Mouse (Mus musculus) right cerebral cortex, postnatal 4 days (tissue): ENCODE data around the gene Per1.

Source experiments
- DNase-seq: peaks from one replicate; pipeline ENCODE4 v3.0.0-alpha.2; 2022

Gene Per1

DNA sequence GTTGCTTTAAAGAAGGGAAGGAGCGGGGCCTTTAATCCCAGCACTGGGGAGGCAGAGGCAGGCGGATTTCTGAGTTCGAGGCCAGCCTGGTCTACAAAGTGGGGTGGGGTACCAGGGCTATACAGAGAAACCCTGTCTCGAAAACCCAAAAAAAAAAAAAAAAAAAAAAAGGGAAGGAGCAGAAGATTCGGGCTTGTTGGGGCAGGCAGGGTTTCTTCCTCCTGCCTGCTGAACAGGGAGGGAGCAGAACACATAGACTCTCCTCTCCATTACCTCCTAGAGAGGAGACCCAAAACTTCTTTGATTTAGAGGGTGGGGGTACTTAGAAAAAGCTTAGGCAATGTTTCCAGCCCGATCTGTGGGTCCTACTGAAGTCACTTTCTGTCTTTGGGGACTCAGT lies 40.3 kb downstream of the Per1 start:
- no peak for DNase-seq

DNA sequence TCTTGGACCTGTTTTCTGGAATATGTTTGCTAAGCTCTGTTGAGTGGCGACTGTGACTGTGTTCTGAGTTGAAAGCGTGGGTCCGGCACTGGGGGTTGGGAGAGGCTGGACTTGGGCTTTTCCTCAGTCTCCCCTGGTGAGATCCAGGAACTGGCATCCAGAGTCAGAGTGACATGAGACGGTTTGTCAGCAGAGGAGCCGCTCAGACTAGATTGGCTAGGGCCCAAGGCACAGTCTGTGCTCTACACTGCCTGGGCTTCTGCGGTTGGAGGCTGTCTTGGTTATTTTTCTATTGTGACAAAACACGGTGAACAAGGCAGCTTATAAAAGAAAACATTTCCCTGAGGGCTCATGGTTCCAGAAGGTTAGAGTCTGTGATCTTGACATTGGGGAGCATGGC lies 52.5 kb downstream of the Per1 start:
- no peak for DNase-seq

DNA sequence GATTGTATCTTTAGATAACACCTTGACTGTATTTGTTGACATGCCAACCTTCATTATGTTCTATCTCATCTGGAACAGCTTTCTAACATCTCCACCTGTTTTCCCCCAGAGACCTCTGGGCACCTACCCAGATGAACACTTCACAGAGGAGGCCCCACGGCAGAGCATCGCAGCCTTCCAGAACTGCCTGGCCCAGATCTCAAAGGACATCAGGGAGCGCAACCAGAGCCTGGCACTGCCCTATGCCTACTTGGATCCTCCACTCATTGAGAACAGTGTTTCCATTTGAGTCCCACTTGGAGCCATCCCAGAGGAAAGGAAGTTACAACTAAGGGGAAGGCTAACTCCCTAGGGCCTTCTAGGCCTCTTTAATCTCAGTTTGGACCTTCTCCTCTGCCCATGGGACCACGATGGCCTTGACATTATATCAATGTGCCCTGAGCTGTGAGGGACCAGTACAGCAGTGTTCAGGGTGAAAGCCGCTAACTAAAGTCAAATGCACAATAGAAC lies 53.5 kb downstream of the Per1 start:
- DNase-seq, result no peak

DNA sequence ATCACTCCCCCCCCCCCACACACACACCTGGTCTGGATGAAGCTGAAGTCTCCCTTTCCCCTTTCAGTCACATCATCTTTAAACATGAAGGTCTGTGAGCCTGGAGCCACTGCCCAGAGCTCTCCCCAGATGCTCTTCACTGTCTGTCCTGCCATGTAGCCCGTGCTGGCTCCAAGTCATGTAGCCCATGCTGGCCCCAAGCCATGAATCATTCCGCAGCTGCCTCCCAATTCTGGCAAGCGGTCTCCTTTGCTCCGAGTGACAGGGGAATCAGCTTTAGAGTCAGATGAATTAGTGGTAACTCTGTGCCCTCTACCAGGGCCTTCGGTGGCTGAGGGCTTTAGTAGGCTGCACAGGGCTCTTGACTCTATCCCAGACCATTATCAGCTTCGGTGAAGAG lies 54.7 kb downstream of the Per1 start:
- peak; percentile 29 for DNase-seq

DNA sequence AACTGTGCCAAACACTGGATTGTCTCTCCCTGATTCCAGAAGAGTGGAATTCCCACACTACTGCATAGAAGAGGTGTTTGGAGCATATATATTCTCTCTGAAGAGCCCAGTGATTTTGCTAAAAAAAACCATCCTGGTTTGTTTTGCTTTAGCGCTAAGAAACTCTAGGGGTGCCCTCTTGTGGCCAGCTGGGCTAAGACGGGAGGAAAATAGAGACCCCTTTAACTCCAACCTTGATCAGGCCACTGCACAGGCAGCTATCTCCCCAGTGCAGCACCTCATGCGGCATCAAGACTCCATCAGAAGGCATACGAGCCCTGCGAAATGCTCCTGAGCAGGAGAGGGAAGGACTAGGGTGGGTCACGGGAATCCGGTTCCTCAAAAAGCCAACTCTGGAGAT lies 55.4 kb downstream of the Per1 start:
- DNase-seq, result peak; percentile 80

DNA sequence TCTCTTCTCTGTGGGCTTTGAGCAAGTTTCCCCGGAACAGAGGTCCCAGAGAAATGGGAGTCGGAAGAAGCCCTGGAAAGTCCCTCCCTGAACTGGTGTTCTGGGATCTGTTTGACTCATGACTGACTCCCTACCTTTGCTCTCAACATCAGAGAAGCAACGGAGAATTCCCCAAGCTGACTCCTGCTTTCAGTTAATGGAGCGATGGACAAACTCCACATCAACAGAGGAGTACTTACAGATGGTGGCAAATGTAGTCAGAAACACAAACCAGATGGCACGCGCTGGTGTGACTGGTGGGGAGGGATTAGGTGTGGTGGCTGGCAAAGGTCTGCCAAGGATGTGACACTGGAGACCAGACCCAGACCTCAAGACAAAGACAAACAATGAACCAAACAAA lies 56.0 kb downstream of the Per1 start:
- DNase-seq, result no peak

DNA sequence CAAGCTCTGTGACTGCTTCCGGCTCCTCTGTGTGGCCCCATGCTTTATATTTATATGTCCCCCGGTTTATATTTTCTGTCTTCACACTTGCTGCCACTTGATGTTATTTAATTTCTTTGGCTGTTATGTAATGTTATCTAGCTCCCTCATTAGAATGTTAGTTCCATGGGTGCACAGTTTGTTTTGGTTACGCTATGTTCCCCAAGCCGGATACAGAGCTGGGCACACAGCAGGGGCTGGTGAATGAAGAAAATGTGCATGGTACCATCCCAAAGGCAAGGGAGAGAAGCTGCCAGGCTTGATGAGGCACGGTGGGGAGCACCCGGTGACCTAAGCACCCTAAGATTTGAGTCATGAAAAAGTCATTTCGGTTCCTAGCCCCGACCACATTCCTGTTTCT lies 58.8 kb downstream of the Per1 start:
- no peak for DNase-seq

DNA sequence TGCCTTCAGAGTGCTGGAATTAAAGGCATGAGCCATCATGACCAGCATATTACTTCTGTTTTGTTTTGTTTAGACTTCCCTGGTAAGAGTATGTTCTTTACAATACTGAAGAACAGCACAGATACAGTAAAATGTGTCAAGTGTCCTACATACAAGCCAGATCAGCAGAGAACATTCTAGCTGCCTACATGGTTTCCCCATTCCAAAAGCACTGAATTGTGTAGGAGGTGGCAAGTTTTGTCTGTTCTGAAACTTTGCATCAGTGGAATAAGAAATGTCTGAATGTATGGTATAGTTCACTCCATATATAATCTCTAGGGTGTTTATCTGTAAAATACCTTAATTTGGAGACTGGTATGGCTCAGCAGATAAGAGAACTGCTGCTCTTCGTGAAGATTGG lies 60.3 kb downstream of the Per1 start:
- DNase-seq, result no peak

DNA sequence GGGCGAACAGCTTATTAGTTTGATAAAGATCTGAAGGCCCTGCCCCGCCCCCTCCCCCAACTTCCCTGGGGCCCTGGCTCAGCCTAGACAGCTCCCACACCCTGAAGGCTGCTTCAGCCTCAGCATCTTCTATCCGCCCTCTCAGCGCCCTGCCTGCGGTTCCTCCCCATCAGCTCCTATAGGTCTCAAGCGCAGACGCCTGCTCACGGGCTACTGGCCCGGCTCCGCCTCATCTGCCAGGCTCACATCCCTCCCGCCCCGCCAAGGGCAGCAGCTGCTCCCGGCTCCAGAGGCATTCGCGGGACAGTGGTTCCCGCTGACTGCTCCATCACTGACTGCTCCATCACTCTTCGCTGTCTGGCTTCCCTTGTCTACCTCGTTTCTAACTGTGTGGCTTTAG lies 61.8 kb downstream of the Per1 start, which contains the start of gene Alox12b:
TSS of gene Alox12b (plus strand) at position 190 of the 400 bp plus-strand sequence.
- DNase-seq, result no peak
